Mouse (Mus musculus): Measurements from ENCODE around the gene Treml4.

- TF ChIP-seq POLR2A (IDR thresholded peaks at IDR 0.05; ENCODE audit: borderline replicate concordance, extremely low read depth, insufficient read depth, insufficient read length, poor library complexity, severe bottlenecking) = no peak
- no peak for TF ChIP-seq CTCF (IDR thresholded peaks at IDR 0.05; ENCODE audit: borderline replicate concordance, extremely low read depth, insufficient read depth, insufficient read length)
These were observed at the start of gene Treml4 for GRCm38 (mm10) chr17:48263741-48264362.

All from brain, embryonic 14.5 days (tissue).